Mouse (Mus musculus) hindbrain, embryonic 13.5 days (tissue): ENCODE data around the gene Plek. TPM values are rescaled to one million over a fixed set of nuclear protein-coding genes. Genes with fewer than 3 reads are reported as not detected.

ENCODE experiments used
- ATAC-seq: fragments of 200-750 bp; cut with Nextera tagmentation; 2 replicates; pipeline ENCODE4 v1.8.0; 2017; ENCODE audit warnings: moderate TSS enrichment; ENCODE audit not compliant: low FRiP score
- H3K27ac ChIP-seq: fragments of 300-500 bp; sonication (generic); 2 replicates; pipeline ENCODE4 v1.5.1; 2015; ENCODE audit warnings: inconsistent platforms, mild to moderate bottlenecking, moderate library complexity
- H3K27me3 ChIP-seq: fragments of 300-500 bp; sonication (generic); 2 replicates; pipeline ENCODE4 v1.6.1; 2015; ENCODE audit warnings: mild to moderate bottlenecking, inconsistent platforms
- H3K36me3 ChIP-seq: fragments of 300-500 bp; sonication (generic); 2 replicates; pipeline ENCODE4 v1.6.1; 2015; ENCODE audit warnings: mild to moderate bottlenecking, inconsistent platforms
- H3K4me1 ChIP-seq: fragments of 300-500 bp; sonication (generic); replicated peaks from 2 replicates; pipeline ENCODE4 v1.6.1; 2015; ENCODE audit warnings: inconsistent platforms
- H3K4me2 ChIP-seq: fragments of 300-500 bp; sonication (generic); 2 replicates; pipeline ENCODE4 v1.6.1; 2015; ENCODE audit warnings: inconsistent platforms, mild to moderate bottlenecking, moderate library complexity
- H3K4me3 ChIP-seq: fragments of 300-500 bp; sonication (generic); 2 replicates; pipeline ENCODE4 v1.5.1; 2015; ENCODE audit warnings: mild to moderate bottlenecking, inconsistent platforms
- H3K9ac ChIP-seq: fragments of 300-500 bp; sonication (generic); 2 replicates; pipeline ENCODE4 v1.6.1; 2015; ENCODE audit warnings: mild to moderate bottlenecking, inconsistent platforms
- H3K9me3 ChIP-seq: fragments of 300-500 bp; sonication (generic); 2 replicates; pipeline ENCODE4 v1.6.1; 2016; ENCODE audit warnings: inconsistent platforms
- WGBS: fragments of 180-500 bp; shearing (Covaris S2); methylation state at CpG from one replicate; pipeline ENCODE4 v1.1.7; 2015; 5-methylcytosine and 5-hydroxymethylcytosine counted together
- polyA plus RNA-seq: library from polyadenylated mRNA; unstranded; fragments of >200 nt; fragmentation: Nextera tagmentation; extraction: Ambion mirVana; gene quantifications from 2 replicates; pipeline ENCODE4 v1.2.1, GENCODE M21; 2015

Gene Plek
- polyA plus RNA-seq, 1 experiment from 2014 or later = 4.6 TPM

DNA sequence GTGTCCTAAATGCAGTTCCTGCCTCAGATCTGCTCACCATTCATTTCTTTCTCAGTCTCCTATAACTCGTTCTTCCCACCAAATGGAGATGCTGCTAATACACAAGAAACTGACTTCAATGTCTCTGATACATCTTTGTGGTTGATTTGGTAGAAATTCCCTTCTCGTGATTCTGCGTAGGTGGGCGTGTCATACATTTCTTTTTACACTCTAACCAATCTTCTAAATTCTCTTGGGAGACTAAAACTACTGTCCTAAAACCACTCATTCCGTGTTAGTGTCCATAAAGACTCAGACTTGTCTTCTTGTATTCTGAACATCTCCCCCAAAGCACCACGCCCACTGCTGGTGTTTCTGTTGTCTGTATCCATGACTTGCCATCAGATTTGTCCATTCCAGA lies 95.2 kb downstream of the Plek start:
- no peak overlapping the region for H3K4me3 ChIP-seq
- no peak overlapping the region for H3K27ac ChIP-seq
- WGBS = 89% methylated on average over 6 of the region's 6 CpGs
- no peaks in the 10 kb centered on the region for H3K27me3 ChIP-seq
- no peaks in the 10 kb centered on the region for H3K9me3 ChIP-seq
- no peak for ATAC-seq
- no peaks in the 10 kb centered on the region for H3K36me3 ChIP-seq
- 0 out of 2 replicates have a peak, but pooled peaks cover under 1% of the 10 kb centered on the region for H3K4me1 ChIP-seq
- no peak overlapping the region for H3K9ac ChIP-seq
- H3K4me2 ChIP-seq = no peak overlapping the region

DNA sequence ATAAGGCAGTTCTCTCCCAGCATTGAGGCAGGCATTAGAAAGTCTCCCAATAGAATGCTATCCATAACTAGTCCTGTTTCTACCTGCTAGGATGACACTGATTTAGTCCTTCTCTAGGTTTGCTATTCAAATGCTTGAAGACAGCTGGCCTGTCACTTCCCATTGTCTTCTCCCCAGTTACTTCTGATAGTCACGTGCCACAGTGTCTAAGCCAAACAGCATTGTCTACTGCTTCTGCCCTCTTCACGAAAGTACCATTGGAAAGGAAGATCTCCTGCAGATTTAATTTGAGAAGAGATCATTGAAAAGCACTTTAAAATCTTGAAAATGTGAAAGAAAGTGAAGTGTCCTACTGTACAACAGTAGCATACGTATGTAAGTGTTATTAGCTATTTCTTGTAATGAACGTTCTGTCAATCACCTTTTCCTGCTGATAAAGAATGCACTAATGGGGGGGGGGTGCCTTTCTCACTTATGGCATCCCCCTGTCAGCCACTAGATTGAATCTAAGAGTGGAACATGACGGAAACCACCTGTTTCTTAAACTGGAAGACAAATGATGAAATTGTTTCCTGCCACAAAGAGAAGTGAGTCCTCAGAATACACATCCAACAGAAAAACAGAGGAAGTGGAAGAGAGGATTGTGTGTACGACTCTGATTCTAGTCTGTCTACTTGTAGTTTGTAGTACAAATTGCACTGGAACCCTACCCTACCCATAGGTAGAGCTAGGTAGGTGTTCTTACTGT lies 95.9 kb downstream of the Plek start:
- H3K36me3 ChIP-seq = no peaks in the 10 kb centered on the region
- 93% methylated on average over 6 of the region's 6 CpGs for WGBS
- no peak overlapping the region for H3K4me2 ChIP-seq
- no peak overlapping the region for H3K4me3 ChIP-seq
- no peak overlapping the region for H3K9ac ChIP-seq
- no peak overlapping the region for H3K27ac ChIP-seq
- no peaks in the 10 kb centered on the region for H3K9me3 ChIP-seq
- H3K4me1 ChIP-seq = peaks cover 6% of the 10 kb centered on the region
- ATAC-seq = no peak
- H3K27me3 ChIP-seq = no peaks in the 10 kb centered on the region

DNA sequence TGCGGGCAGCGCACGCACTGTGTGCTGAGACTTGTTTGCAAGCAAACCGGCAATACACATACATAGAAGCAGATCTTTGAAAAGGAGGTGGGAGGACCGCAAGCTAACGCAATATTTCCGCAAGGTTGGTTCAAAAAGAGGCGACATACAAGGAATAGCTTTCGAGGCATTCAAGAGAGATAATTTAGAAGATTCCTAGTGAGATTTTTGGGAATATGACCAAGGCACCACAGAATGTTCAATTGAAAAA lies 100.5 kb downstream of the Plek start:
- Histone ChIP-seq H3K9me3 (no peaks in the 10 kb centered on the region), H3K27me3 (no peaks in the 10 kb centered on the region), H3K27ac (no peak overlapping the region), H3K9ac (peak overlapping the region; percentile 77), H3K36me3 (no peaks in the 10 kb centered on the region), H3K4me3 (peak overlapping the region; percentile 66), H3K4me2 (peak overlapping the region; percentile 91), H3K4me1 (peaks cover 11% of the 10 kb centered on the region)
- ATAC-seq = no peak
- WGBS = 6% methylated on average over 9 of the region's 9 CpGs

DNA sequence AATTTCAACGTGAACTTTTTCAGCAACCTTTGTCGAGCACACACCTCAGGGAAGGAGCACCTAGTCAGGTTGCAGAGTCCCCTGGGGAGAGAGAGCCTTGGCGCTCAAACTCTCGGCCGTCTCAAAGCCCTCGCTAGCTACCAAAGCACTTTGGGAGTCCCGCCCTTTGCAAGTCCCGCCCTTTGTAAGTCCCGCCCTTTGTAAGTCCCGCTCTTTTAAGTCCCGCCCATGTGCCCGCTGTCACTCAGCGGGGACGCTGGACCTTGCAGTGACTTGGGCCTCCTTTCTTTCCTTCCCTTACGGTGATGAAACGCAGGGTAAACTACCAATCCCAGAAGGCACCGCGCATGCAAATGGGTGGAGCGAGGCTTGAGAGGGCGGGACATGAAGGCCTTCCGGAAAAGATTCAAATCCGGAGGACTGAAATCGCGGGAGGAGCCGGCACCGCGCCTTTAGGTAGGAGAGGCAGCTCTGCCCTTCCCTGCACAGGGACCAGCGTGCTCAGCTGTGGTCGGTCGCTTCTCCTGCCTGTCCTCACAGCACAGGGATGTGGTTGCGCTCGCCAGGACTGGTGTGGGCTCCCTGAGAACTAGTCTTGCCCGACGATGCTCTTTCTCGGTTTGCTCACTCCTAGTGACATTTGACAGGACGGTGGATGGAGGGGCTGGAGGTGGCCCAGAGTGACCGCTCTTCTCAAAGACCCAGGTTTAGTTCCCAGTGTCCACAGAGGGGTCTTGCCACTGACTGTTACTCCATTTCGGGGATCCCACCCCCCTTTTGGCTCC lies 101.0 kb downstream of the Plek start, which contains the start of gene Fbxo48:
TSS of gene Fbxo48 (plus strand) at position 400 of the 785 bp plus-strand sequence.
- Histone ChIP-seq H3K4me2 (peak within 1 kb of the TSS; percentile 91), H3K9ac (peak within 1 kb of the TSS; percentile 77), H3K27ac (no peak within 1 kb of the TSS), H3K27me3 (no peaks in the 10 kb centered on the region), H3K9me3 (no peaks in the 10 kb centered on the region), H3K4me3 (peak within 1 kb of the TSS; percentile 66), H3K4me1 (peaks cover 11% of the 10 kb centered on the region), H3K36me3 (no peaks in the 10 kb centered on the region)
- under 1% methylated on average over 38 of the region's 38 CpGs for WGBS
- ATAC-seq = peak; percentile 100

DNA sequence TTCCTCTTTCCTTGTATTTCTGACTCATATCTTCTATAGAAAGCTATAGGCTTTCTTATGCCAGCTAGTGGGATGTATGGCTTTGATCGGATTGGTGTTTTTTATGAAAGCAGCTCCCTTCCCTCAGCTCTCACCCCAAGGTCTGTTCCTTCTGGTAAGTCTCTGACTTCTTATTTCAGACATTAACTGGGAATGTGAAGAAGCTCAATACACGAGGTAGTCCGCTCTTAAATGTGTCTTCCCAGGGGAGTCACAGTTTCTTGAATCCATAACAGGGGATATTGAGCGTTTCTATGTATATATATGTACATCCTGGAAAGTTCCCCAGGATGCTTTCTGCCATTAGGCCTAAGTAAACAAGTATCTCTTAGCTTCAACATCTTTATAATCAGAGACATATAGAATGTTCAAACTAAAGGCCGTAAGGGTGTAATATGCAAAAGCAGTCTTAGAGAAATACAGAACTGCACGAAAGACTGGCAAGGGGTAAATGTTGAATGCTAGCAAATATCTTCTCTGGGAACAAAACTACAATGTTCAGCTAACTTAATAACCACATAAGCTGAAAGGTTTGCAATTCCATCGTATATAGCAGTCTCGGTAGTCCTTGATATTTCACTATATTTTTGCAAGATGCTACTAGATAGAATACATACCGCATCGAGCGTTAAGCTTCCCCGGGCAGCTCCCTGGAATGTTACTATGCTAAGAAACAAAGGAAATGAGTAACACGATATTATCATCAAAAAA lies 101.8 kb downstream of the Plek start:
- peak overlapping the region; percentile 66 for H3K4me3 ChIP-seq
- H3K27me3 ChIP-seq = no peaks in the 10 kb centered on the region
- no peak for ATAC-seq
- peak overlapping the region; percentile 21 for H3K9ac ChIP-seq
- H3K9me3 ChIP-seq = no peaks in the 10 kb centered on the region
- H3K36me3 ChIP-seq = no peaks in the 10 kb centered on the region
- 54% methylated on average over 13 of the region's 13 CpGs for WGBS
- H3K27ac ChIP-seq = no peak overlapping the region
- H3K4me2 ChIP-seq = peak overlapping the region; percentile 91
- peaks cover 11% of the 10 kb centered on the region for H3K4me1 ChIP-seq

DNA sequence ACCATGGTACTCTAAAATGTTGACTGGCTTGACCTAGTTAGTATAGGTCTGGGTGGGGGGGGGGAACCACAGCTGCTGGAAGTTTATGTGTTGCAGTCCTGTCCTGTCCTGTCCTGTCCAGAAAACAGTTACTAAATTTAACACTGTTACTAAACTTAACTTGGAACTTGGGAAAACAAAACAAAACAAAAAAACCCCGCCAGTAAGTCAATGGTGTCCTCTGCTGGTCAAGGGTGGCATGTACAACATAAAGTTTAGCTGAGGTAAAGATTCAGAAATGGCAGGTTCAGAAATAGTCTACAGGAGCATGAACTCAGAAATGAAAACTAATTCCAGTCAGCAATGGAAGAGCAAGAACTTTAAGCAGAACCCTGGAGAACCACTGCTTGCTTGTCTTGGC lies 103.4 kb downstream of the Plek start:
- no peak overlapping the region for H3K4me3 ChIP-seq
- WGBS = 23% methylated on average over 1 of the region's 1 CpGs
- H3K4me2 ChIP-seq = no peak overlapping the region
- no peak for ATAC-seq
- H3K27ac ChIP-seq = no peak overlapping the region
- H3K4me1 ChIP-seq = peaks cover 11% of the 10 kb centered on the region
- no peak overlapping the region for H3K9ac ChIP-seq
- H3K36me3 ChIP-seq = no peaks in the 10 kb centered on the region
- H3K27me3 ChIP-seq = no peaks in the 10 kb centered on the region
- H3K9me3 ChIP-seq = no peaks in the 10 kb centered on the region

DNA sequence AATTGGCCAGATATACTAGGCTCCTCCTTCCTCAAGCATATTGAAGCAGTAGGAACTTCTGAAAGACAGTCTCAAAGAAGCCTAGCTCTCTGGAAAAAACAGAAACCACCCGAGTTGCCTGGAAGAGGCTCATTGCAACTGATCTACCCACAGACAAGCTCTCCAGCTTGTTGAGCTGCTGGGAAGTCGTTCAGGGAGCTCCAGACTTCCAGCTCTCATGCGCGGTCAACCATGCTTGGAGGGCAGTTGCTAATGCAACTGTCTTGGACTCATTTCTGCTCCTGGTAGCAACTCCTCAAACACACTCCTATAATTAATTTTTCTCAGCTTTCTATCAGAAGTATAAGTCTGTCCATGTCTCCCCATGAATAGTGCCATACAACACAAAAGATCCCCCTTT lies 109.2 kb downstream of the Plek start:
- 85% methylated on average over 4 of the region's 4 CpGs for WGBS
- Histone ChIP-seq H3K4me2 (no peak overlapping the region), H3K4me3 (no peak overlapping the region), H3K27ac (no peak overlapping the region), H3K36me3 (no peaks in the 10 kb centered on the region), H3K9ac (no peak overlapping the region), H3K9me3 (no peaks in the 10 kb centered on the region), H3K27me3 (no peaks in the 10 kb centered on the region), H3K4me1 (peaks cover 15% of the 10 kb centered on the region)
- no peak for ATAC-seq

DNA sequence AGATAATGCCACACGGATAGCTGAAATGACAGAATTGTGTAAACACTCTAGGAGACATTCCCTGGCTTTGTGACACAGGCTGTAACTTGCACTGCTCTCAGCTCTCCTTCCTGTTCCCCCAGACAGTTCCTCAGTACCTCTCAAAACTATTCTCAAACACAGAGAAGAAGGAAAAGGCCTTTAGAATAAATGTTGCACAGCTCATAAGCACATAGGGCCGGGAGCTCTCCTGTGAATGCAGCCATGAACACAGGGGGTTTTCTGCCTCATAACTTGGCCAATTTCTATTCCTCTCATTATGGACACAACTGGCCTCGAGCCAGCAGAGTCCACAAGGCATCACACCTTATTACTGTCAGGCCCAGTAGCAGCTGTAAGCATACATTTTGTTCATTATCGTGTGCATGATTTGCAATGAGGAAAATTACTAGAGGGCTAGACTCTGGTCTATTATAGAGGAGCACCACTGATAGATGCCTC lies 110.2 kb downstream of the Plek start:
- Histone ChIP-seq H3K9ac (no peak overlapping the region), H3K36me3 (no peaks in the 10 kb centered on the region), H3K4me2 (no peak overlapping the region), H3K9me3 (no peaks in the 10 kb centered on the region), H3K27me3 (no peaks in the 10 kb centered on the region), H3K4me3 (no peak overlapping the region), H3K27ac (peak overlapping the region; percentile 66), H3K4me1 (peaks cover 15% of the 10 kb centered on the region)
- ATAC-seq = peak; percentile 77
- WGBS = 42% methylated on average over 4 of the region's 4 CpGs

DNA sequence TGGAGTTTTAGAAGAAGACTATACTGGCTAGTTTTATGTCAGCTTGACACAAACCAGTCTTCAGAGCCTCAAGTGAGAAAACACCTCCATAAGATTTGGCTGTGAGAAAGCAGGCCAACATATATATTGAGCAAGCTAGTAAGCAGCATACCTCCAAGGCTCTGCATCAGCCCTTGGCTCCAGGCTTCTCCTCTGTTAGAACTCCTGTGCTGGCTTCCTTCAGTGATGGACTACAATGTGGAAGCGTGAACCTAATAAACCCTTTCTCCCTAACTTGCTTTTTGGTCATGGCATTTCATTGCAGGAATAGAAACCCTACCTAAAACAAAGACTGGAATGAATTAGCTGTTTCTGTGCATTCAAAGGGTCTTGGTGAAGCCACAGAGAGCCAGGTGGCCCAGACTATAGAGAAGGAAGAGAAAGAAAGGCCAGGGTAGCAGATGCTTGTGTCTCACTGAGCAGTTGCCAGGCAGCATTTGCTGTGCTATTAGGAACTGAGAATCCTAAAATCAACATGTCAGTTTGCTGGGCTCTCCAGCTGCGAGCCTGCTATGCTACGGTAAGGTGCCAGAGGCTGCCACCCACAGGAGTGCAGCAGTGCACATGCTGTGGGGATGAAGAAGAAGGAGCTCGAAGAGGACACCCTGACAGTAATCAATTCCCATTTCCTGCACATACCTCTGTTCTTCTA lies 110.9 kb downstream of the Plek start:
- ATAC-seq = peak; percentile 90
- Histone ChIP-seq H3K27ac (peak overlapping the region; percentile 66), H3K4me1 (peaks cover 15% of the 10 kb centered on the region)

DNA sequence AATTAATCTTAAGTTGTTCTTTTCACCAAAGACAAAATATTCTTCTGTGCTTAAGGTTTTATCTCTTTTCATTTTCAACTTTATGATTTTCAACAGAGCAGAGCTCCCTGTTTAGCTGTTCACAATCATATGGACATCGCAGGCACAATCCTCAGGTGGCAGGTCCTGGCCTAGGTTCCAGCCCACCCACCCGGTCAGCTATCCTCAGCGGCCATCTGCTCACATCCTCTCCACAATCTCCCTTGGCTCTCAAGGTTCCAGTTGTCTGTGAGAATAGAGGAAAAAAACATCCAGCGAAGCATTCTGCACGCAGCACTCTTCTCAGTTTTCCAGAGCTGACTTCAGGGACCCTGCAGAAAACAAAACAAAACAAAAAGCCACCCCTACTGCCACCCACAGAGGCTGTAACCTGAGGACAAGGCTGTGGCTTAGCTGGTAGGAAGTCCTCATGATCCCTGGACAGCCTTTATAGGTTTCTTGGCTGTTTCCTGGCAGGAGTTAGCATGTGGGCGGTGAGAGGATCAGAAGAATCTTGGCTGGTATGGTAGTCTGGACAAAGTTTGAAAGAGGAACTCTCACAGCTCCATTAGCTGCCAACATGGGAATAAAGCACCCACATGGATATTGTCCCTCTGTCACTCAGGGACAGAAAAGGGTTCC lies 116.5 kb downstream of the Plek start:
- WGBS = 71% methylated on average over 6 of the region's 6 CpGs

More for the DNA sequence above, 110.9 kb downstream of the Plek start:
- Histone ChIP-seq H3K27me3 (no peaks in the 10 kb centered on the region), H3K4me2 (no peak overlapping the region), H3K9ac (no peak overlapping the region), H3K36me3 (no peaks in the 10 kb centered on the region), H3K9me3 (no peaks in the 10 kb centered on the region), H3K4me3 (no peak overlapping the region)
- WGBS = 22% methylated on average over 4 of the region's 4 CpGs

DNA sequence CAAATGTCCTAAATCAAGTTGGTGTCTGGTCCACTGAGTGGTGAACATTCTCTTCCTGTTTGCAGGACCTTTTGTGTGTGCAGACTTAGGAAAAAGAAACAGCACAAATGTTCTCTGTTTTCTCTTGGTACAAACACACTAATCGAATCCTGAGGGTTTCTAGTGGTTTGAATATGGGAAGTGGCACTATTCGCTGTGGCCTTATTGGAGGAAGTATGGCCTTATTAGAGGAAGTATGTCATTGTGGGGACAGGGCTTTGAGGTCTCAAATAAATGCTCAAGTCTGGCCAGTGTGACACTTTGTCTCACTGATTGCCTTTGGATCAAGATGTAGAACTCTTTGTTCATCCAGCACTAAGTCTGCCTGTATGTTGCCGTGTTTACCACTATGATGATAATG lies 120.0 kb downstream of the Plek start:
- Histone ChIP-seq H3K27me3 (no peaks in the 10 kb centered on the region), H3K9me3 (no peaks in the 10 kb centered on the region), H3K9ac (no peak overlapping the region), H3K27ac (no peak overlapping the region), H3K4me2 (no peak overlapping the region), H3K36me3 (no peaks in the 10 kb centered on the region), H3K4me3 (no peak overlapping the region), H3K4me1 (no peaks in the 10 kb centered on the region)
- no peak for ATAC-seq
- 94% methylated on average over 3 of the region's 3 CpGs for WGBS

More for the DNA sequence above, 116.5 kb downstream of the Plek start:
- Histone ChIP-seq H3K4me3 (no peak overlapping the region), H3K27me3 (no peaks in the 10 kb centered on the region), H3K36me3 (no peaks in the 10 kb centered on the region), H3K4me2 (no peak overlapping the region), H3K27ac (no peak overlapping the region), H3K9ac (no peak overlapping the region), H3K4me1 (no peaks in the 10 kb centered on the region), H3K9me3 (no peaks in the 10 kb centered on the region)
- ATAC-seq = no peak
